Comparison of ENCODE assay signal across 10 mouse cellular contexts in genomic region chrX:79651091-79651490, GRCm38 (mm10). TPM values are rescaled to one million over a fixed set of nuclear protein-coding genes. Genes with fewer than 3 reads are reported as not detected.
A peak's percentile ranks its signal among the peaks of the same experiment; 100 is the strongest.
DNase-seq lines count a peak whose midpoint lies in the region; ATAC-seq lines count a peak whose summit lies in the region.
"Had no signal": no experiment of that assay in that cellular context is flagged by ENCODE, and none has a peak within 500 bp of the region (broad histone marks: within the 10 kb centered on the region; RNA-seq: fewer than 3 reads in every experiment).

No protein-coding gene starts in this region.

- DNase-seq in heart, adult 18-20 months = peak; percentile 35 to 72
- DNase-seq in ES-CJ7 (ENCODE audit: low read depth, low spot score) = peak; percentile 72
- peak; percentile 11 for DNase-seq in adrenal gland, postnatal 25 days
- DNase-seq in frontal cortex, postnatal 25 days (ENCODE audit: low spot score in 2 of 2) = no peak
- no peak for DNase-seq in thymus, postnatal 10 days (ENCODE audit: low spot score in 2 of 2)
- DNase-seq in kidney, adult 9 months = no peak

- no peak overlapping the region for H3K9ac ChIP-seq in heart, embryonic 11.5 days (ENCODE audit: low read depth, low read length)
- no peak overlapping the region for H3K9ac ChIP-seq in heart, embryonic 12.5 days

- no peaks in the 10 kb centered on the region for H3K36me3 ChIP-seq in heart, embryonic 11.5 days (ENCODE audit: control insufficient read depth, insufficient read depth, low read length)
- H3K36me3 ChIP-seq in heart, embryonic 12.5 days = no peaks in the 10 kb centered on the region
- H3K36me3 ChIP-seq: midbrain, embryonic 10.5 days had no signal

- no peak for ATAC-seq in heart, embryonic 11.5 days (replicated peaks; ENCODE audit: insufficient number of reproducible peaks, low FRiP score, low TSS enrichment)
- ATAC-seq in heart, embryonic 12.5 days (ENCODE audit: insufficient number of reproducible peaks, low FRiP score) = 0 out of 2 replicates have a peak, but pooled peaks have one; percentile 33

- WGBS in heart, embryonic 11.5 days (ENCODE audit: insufficient replicate concordance) = 32% methylated on average over 2 of the region's 2 CpGs
- WGBS in heart, embryonic 12.5 days = 31% methylated on average over 2 of the region's 2 CpGs

- H3K9me3 ChIP-seq in heart, embryonic 11.5 days (replicated peaks; ENCODE audit: control insufficient read depth, low read length) = no peaks in the 10 kb centered on the region
- H3K9me3 ChIP-seq in heart, embryonic 12.5 days (replicated peaks) = no peaks in the 10 kb centered on the region
- H3K9me3 ChIP-seq: midbrain, embryonic 10.5 days had no signal

- no peak overlapping the region for H3K27ac ChIP-seq in heart, embryonic 11.5 days (ENCODE audit: low read depth, low read length)
- H3K27ac ChIP-seq in heart, embryonic 12.5 days (ENCODE audit: poor library complexity, severe bottlenecking) = no peak overlapping the region
- H3K27ac ChIP-seq: midbrain, embryonic 10.5 days had no signal

- H3K4me1 ChIP-seq in heart, embryonic 11.5 days (ENCODE audit: control insufficient read depth, insufficient read depth, low read length) = no peaks in the 10 kb centered on the region
- no peaks in the 10 kb centered on the region for H3K4me1 ChIP-seq in heart, embryonic 12.5 days (replicated peaks)
- H3K4me1 ChIP-seq: midbrain, embryonic 10.5 days had no signal

- no peak overlapping the region for H3K4me3 ChIP-seq in heart, embryonic 11.5 days (ENCODE audit: low read depth, low read length)
- H3K4me3 ChIP-seq in heart, embryonic 12.5 days = no peak overlapping the region
- H3K4me3 ChIP-seq: midbrain, embryonic 10.5 days had no signal

- no peak overlapping the region for H3K4me2 ChIP-seq in heart, embryonic 11.5 days
- H3K4me2 ChIP-seq in heart, embryonic 12.5 days = no peak overlapping the region

- no peaks in the 10 kb centered on the region for H3K27me3 ChIP-seq in heart, embryonic 11.5 days (ENCODE audit: control insufficient read depth, insufficient read depth, low read length)
- no peaks in the 10 kb centered on the region for H3K27me3 ChIP-seq in heart, embryonic 12.5 days (replicated peaks)

RNA-seq across cellular contexts. Expression of gene Mageb16, which starts 20.1 kb away (rescaled TPM):
- not detected for total RNA-seq in heart, adult 18-20 months (2021)
- 0.21 and 0.42 TPM in 2 replicates for polyA plus RNA-seq in heart, embryonic 11.5 days (2014; fragmentation: Nextera tagmentation; extraction: Ambion mirVana)
- total RNA-seq in adrenal gland, postnatal 25 days (2021) = not detected in 2 replicates
- polyA plus RNA-seq in heart, embryonic 12.5 days (2016; fragmentation: Nextera tagmentation; extraction: Ambion mirVana) = 0.24 TPM in 1 of 2 replicates, not detected in the other
- total RNA-seq: gastrocnemius, adult 8-10 months had no signal

Comparison
In these comparisons a context has a peak if more than half of its experiments do, and no peak if none do; other contexts are left out.
1. DNase-seq: peak in heart, adult 18-20 months (2 of 2), ES-CJ7 (single experiment) and adrenal gland, postnatal 25 days (single experiment); none in frontal cortex, postnatal 25 days (0 of 2), thymus, postnatal 10 days (0 of 2) and kidney, adult 9 months (single experiment).